Mouse (Mus musculus) thymus, adult 2 months (tissue): ENCODE measurements around the gene Cdk12. TPM values are rescaled to one million over a fixed set of nuclear protein-coding genes. Genes with fewer than 3 reads are reported as not detected.

Source experiments
- DNase-seq: peaks from one replicate; pipeline ENCODE4 v3.0.0; 2021
- H3K27ac ChIP-seq: fragments of 200-500 bp; 2 replicates; pipeline ENCODE4 v1.5.1; 2012; ENCODE audit warnings: low read length, control low read depth; ENCODE audit not compliant: control insufficient read depth, insufficient read depth
- H3K27me3 ChIP-seq: fragments of 200-500 bp; 2 replicates; pipeline ENCODE4 v1.6.1; 2012; ENCODE audit warnings: mild to moderate bottlenecking, low read length, moderate library complexity, mixed read lengths; ENCODE audit not compliant: control insufficient read depth, insufficient read depth
- H3K36me3 ChIP-seq: fragments of 200-500 bp; 2 replicates; pipeline ENCODE4 v1.6.1; 2012; ENCODE audit warnings: mild to moderate bottlenecking, low read length, moderate library complexity; ENCODE audit not compliant: control insufficient read depth, insufficient read depth
- H3K4me1 ChIP-seq: fragments of 200-500 bp; replicated peaks from 2 replicates; pipeline ENCODE4 v1.6.1; 2012; ENCODE audit warnings: low read length; ENCODE audit not compliant: control insufficient read depth, insufficient read depth
- H3K4me3 ChIP-seq: fragments of 200-500 bp; 2 replicates; pipeline ENCODE4 v1.5.1; 2012; ENCODE audit warnings: mild to moderate bottlenecking, low read length, control low read depth, moderate library complexity; ENCODE audit not compliant: control insufficient read depth, insufficient read depth
- CTCF ChIP-seq: fragments of 200-500 bp; IDR thresholded peaks from 2 replicates; pipeline ENCODE4 v1.5.1; 2012; ENCODE audit warnings: mild to moderate bottlenecking, control low read depth, low read length, moderate library complexity, borderline replicate concordance; ENCODE audit not compliant: control insufficient read depth, poor library complexity, insufficient read depth; ENCODE audit errors: extremely low read depth
- POLR2A ChIP-seq: fragments of 200-500 bp; IDR thresholded peaks from 2 replicates; pipeline ENCODE4 v1.6.1; 2012; ENCODE audit warnings: mild to moderate bottlenecking, low read length, control low read depth, moderate library complexity; ENCODE audit not compliant: control insufficient read depth, poor library complexity, insufficient read depth; ENCODE audit errors: extremely low read depth
- WGBS: fragments of 180-500 bp; shearing (Covaris S2); methylation state at CpG from one replicate; pipeline ENCODE4 v1.1.7; 2018; 5-methylcytosine and 5-hydroxymethylcytosine counted together
- polyA plus RNA-seq: library from polyadenylated mRNA; depleted of rRNA; stranded (reverse); fragments of >200 nt; gene quantifications from 2 replicates; pipeline ENCODE4 v1.2.3, GENCODE M21; 2012

Gene Cdk12
- polyA plus RNA-seq, 1 experiment: 27.0 TPM

- no peaks in the 10 kb centered on the region for H3K4me1 ChIP-seq
- DNase-seq: no peak
- TF ChIP-seq CTCF (no peak), POLR2A (no peak)
- H3K36me3 ChIP-seq: peaks cover 17% of the 10 kb centered on the region
- 99% methylated on average over 2 of the region's 2 CpGs for WGBS
- no peak overlapping the region for H3K4me3 ChIP-seq
- H3K27ac ChIP-seq: no peak overlapping the region
- H3K27me3 ChIP-seq: no peaks in the 10 kb centered on the region
Observed at GRCm38 (mm10) chr11:98253807-98254206, 50.9 kb downstream of the Cdk12 start.

DNA sequence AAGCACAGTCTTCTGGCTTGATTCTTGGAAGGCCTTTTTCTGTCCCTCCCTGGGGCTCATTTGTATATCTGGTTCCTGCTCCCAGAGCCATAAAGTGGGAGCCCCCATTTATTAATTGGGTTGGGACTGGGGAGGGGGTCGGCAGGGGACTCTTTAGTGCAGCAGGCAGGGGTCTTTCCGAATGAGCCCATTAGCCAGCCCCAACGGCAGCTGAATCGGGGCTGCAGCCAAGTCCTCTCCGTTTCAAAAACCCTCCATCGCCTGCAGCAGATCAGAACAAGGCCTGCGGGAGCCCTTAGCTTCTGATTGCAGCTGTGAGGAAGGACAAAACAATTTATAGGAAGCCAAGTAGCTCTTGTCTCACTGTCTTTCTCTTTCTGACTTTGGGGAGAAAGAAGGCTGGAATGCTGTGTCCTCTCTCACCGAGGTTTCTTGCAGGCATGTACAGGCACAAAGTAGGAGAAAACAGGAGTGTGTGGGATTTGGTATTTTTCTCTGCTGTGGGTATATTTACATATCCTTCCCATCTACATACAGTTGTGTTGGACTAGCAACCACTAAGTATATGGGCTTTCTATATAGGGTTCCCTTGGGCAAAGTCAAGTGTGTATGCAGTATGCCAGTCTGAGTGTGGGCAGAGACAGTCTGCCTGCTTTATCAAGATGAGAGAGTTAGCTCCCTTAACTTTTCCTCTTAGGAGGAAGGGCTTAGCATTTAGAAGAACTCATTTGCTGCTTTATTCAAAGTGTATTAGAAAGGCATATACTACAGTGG, 58.0 kb downstream of the Cdk12 start:
- DNase-seq: no peak
- TF ChIP-seq CTCF: no peak
- no peak for TF ChIP-seq POLR2A
- H3K27me3 ChIP-seq: no peaks in the 10 kb centered on the region
- no peaks in the 10 kb centered on the region for H3K4me1 ChIP-seq
- H3K27ac ChIP-seq: no peak overlapping the region
- 97% methylated on average over 8 of the region's 8 CpGs for WGBS
- H3K4me3 ChIP-seq: no peak overlapping the region
- H3K36me3 ChIP-seq: no peaks in the 10 kb centered on the region

GRCm38 (mm10) chr11:98265039-98265438, 62.2 kb downstream of the Cdk12 start:
- no peak overlapping the region for H3K27ac ChIP-seq
- no peak for TF ChIP-seq POLR2A
- TF ChIP-seq CTCF: no peak
- H3K27me3 ChIP-seq: no peaks in the 10 kb centered on the region
- peaks cover 23% of the 10 kb centered on the region for H3K36me3 ChIP-seq
- WGBS: 27% methylated on average over 2 of the region's 2 CpGs
- no peak overlapping the region for H3K4me3 ChIP-seq
- no peaks in the 10 kb centered on the region for H3K4me1 ChIP-seq
- peak; percentile 74 for DNase-seq

DNA sequence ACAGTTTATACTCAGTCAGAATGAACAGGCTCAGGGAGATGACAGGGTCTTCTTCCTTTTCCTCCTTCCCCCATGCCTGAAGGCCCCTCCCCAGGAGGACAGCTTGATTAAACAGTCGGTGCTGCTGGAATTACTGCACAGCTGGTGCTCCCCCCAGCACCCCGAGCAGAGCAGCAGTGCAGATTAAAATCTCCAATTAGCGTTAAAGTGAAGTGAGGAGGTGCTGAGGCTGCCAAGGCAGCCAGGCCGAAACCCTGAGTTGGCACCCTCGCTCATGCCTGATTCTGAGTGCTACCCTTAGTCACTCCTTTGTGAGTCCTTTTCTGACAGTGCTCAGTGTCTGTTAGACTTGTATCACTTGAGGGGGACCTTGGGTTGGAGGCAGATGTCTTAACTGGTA, 63.0 kb downstream of the Cdk12 start:
- Histone ChIP-seq H3K4me1 (no peaks in the 10 kb centered on the region), H3K4me3 (no peak overlapping the region), H3K36me3 (peaks cover 26% of the 10 kb centered on the region), H3K27me3 (no peaks in the 10 kb centered on the region), H3K27ac (no peak overlapping the region)
- 96% methylated on average over 5 of the region's 5 CpGs for WGBS
- no peak for DNase-seq
- no peak for TF ChIP-seq CTCF
- no peak for TF ChIP-seq POLR2A

DNA sequence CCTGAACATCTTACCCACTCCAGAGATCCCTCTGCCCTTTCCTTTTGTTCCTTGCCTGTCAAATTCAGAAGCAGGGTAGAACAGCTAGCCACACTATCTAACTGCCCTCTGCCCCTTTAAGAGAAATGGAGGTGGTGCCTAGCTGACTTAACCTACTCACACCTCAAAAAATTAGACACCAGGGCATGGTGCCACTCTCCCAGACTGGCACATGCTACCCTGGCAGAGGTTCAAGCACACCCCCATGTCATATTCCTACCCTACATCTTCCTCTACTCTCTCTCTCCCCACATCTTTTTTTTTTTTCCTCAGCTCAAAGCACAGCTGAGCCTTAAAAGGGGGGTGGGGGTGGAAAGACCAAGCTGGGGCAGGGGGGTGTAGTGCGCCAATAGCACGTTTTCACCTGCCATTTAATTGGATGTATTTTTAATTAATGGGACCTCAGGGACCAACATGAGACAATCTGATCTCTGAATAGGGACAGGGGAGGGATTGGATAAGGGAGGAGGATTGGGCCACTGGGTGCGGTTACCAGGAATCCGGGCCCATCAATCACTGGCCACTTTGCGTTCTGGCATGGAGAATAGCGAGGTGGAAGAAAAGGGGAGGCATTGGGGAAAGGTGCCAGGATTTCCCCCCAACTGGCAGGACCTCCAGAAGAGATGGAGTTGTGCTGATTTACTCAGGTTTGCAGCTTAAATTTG, 64.0 kb downstream of the Cdk12 start:
- Histone ChIP-seq H3K36me3 (peaks cover 34% of the 10 kb centered on the region), H3K4me1 (no peaks in the 10 kb centered on the region), H3K27ac (no peak overlapping the region), H3K27me3 (no peaks in the 10 kb centered on the region), H3K4me3 (no peak overlapping the region)
- no peak for DNase-seq
- 94% methylated on average over 6 of the region's 6 CpGs for WGBS
- TF ChIP-seq CTCF (no peak), POLR2A (no peak)

GRCm38 (mm10) chr11:98270066-98270465, 67.2 kb downstream of the Cdk12 start:
- Histone ChIP-seq H3K27ac (no peak overlapping the region), H3K36me3 (peaks cover 46% of the 10 kb centered on the region), H3K4me3 (no peak overlapping the region), H3K27me3 (no peaks in the 10 kb centered on the region), H3K4me1 (no peaks in the 10 kb centered on the region)
- no peak for DNase-seq
- 95% methylated on average over 3 of the region's 3 CpGs for WGBS
- TF ChIP-seq POLR2A (no peak), CTCF (no peak)

DNA sequence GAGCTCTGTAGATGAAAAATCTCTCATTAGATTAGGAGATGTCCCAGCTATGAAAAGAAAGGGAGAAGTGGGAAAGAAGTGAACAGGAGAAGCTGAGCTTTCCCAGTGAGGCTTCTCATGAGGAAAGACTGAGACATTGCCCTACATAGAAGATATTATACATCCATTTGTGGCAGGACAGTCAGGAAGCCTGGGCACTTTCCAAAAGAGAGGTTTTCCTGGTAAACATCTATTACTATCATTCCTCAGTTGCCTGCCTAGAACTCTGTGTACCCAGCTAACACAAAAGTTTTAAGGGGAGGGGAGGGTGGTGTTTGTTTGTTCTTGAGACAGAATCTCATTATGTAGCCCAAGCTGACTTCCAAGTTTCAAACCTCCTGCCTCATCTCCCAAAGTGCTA, 67.6 kb downstream of the Cdk12 start:
- Histone ChIP-seq H3K27ac (no peak overlapping the region), H3K27me3 (no peaks in the 10 kb centered on the region), H3K36me3 (peaks cover 46% of the 10 kb centered on the region), H3K4me1 (no peaks in the 10 kb centered on the region), H3K4me3 (no peak overlapping the region)
- DNase-seq: no peak
- TF ChIP-seq CTCF (no peak), POLR2A (no peak)
